Mouse (Mus musculus) liver, embryonic 14.5 days (tissue): ENCODE measurements around the gene Fam205a1. TPM values are rescaled to one million over a fixed set of nuclear protein-coding genes. Genes with fewer than 3 reads are reported as not detected.

ENCODE experiments used
- ATAC-seq: fragments of 200-750 bp; cut with Nextera tagmentation; 2 replicates; pipeline ENCODE4 v1.8.0; 2017; ENCODE audit warnings: moderate number of reproducible peaks, mild to moderate bottlenecking, moderate library complexity; ENCODE audit not compliant: insufficient read depth
- DNase-seq, 3 experiments: peaks; one replicate each; pipeline ENCODE4 v3.0.0-alpha.2; 2012 to 2013; ENCODE audit warnings: low read depth in 3 of 3, low spot score in 3 of 3
- H3K27ac ChIP-seq: fragments of 300-500 bp; sonication (generic); 2 replicates; pipeline ENCODE4 v1.5.1; 2014; ENCODE audit warnings: moderate library complexity, mild to moderate bottlenecking, control low read depth, inconsistent platforms
- H3K27me3 ChIP-seq: fragments of 300-500 bp; sonication (generic); 2 replicates; pipeline ENCODE4 v1.6.1; 2014; ENCODE audit warnings: mild to moderate bottlenecking, low read length, moderate library complexity; ENCODE audit not compliant: control insufficient read depth, insufficient read depth
- H3K36me3 ChIP-seq: fragments of 300-500 bp; sonication (generic); replicated peaks from 2 replicates; pipeline ENCODE4 v1.6.1; 2014; ENCODE audit warnings: low read depth; ENCODE audit not compliant: control insufficient read depth, insufficient read depth
- H3K4me1 ChIP-seq, 2 experiments: fragments of 200-500 bp in 1 of 2; fragments of 300-500 bp in 1 of 2; sonication (generic) in 1 of 2; replicated peaks; 2 replicates each; pipeline ENCODE4 v1.6.1; 2012 to 2014; ENCODE audit warnings: antibody characterized with exemption in 1 of 2, inconsistent platforms in 1 of 2, low read length in 1 of 2; ENCODE audit not compliant: control insufficient read depth in 2 of 2, insufficient read depth in 2 of 2
- H3K4me2 ChIP-seq: fragments of 300-500 bp; sonication (generic); 2 replicates; pipeline ENCODE4 v1.6.1; 2014; ENCODE audit warnings: low read depth, mild to moderate bottlenecking, control low read depth, moderate library complexity
- H3K4me3 ChIP-seq, 2 experiments: fragments of 200-500 bp in 1 of 2; fragments of 300-500 bp in 1 of 2; sonication (generic) in 1 of 2; 2 replicates each; pipeline ENCODE4 v1.5.1; 2012 to 2014; ENCODE audit warnings: low read depth in 2 of 2, low read length in 2 of 2, mild to moderate bottlenecking in 2 of 2, control low read depth in 1 of 2, inconsistent platforms in 1 of 2, moderate library complexity in 1 of 2; ENCODE audit not compliant: insufficient read depth in 1 of 2
- H3K9ac ChIP-seq: fragments of 300-500 bp; sonication (generic); replicated peaks from 2 replicates; pipeline ENCODE4 v1.6.1; 2014; ENCODE audit warnings: mild to moderate bottlenecking, control low read depth, moderate library complexity
- H3K9me3 ChIP-seq: fragments of 300-500 bp; sonication (generic); 2 replicates; pipeline ENCODE4 v1.6.1; 2016; ENCODE audit warnings: low read length, mixed read lengths; ENCODE audit not compliant: control insufficient read depth
- CTCF ChIP-seq: IDR thresholded peaks from 2 replicates; pipeline ENCODE4 v1.5.1; 2016; ENCODE audit warnings: antibody characterized with exemption, low read depth, control low read depth
- EP300 ChIP-seq: IDR thresholded peaks from 2 replicates; pipeline ENCODE4 v1.6.1; 2016; ENCODE audit warnings: antibody characterized with exemption, low read depth
- WGBS: fragments of 180-500 bp; shearing (Covaris S2); extraction: QIAGEN DNeasy Blood & Tissue Kit; methylation state at CpG from one replicate; pipeline ENCODE4 v1.1.7; 2014; ENCODE audit not compliant: insufficient replicate concordance; 5-methylcytosine and 5-hydroxymethylcytosine counted together
- polyA plus RNA-seq, 2 experiments: library from polyadenylated mRNA; depleted of rRNA in 1 of 2; stranded (reverse) in 1 of 2; unstranded in 1 of 2; fragments of >200 nt; fragmentation: Nextera tagmentation in 1 of 2; extraction: Ambion mirVana in 1 of 2; gene quantifications; 2 replicates each; pipeline versions ENCODE4 v1.2.1 to v1.2.3; 2012 to 2014

Fam205a1 gene
- polyA plus RNA-seq, 2 experiments, result 0.04 to 0.21 TPM

GRCm38 (mm10) chr4:42879829-42880676 lies 26.4 kb upstream of the Fam205a1 start:
- Histone ChIP-seq H3K27ac (peak overlapping the region; percentile 85), H3K4me2 (peak overlapping the region; percentile 66), H3K4me3 (peak overlapping the region; percentile 64 to 79), H3K9me3 (no peaks in the 10 kb centered on the region), H3K36me3 (no peaks in the 10 kb centered on the region), H3K9ac (peak overlapping the region; percentile 82), H3K4me1 (peaks cover 23 to 37% of the 10 kb centered on the region in 2 experiments), H3K27me3 (no peaks in the 10 kb centered on the region)
- peak; percentile 86 to 90 (median 87) for DNase-seq
- ATAC-seq, result peak; percentile 98
- WGBS, result 25% methylated on average over 16 of the region's 16 CpGs
- TF ChIP-seq CTCF (peak; percentile 55), EP300 (peak; percentile 98)

DNA sequence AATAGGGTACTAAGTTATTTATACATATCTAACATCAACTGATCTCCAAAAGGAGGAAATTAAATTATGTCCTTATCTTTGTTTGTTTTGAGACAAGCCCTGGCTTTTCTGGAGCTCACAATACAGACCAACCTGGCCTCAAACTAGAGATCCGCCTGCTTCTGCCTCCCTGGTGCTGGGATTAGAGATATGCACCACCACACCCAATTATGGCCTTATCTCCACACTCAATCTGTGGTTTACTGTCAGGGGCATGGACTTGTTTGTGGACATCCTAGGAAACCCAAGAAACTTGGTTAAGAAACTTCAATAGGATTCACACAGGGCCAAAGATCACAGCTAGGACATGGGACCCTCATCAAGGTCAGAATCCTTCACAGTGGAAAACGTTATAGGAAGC lies 24.0 kb upstream of the Fam205a1 start:
- peak; percentile 57 to 70 (median 61) for DNase-seq

GRCm38 (mm10) chr4:42876586-42877291 lies 23.1 kb upstream of the Fam205a1 start:
- peak; percentile 40; the same call in 1 of the 2 replicates for ATAC-seq
- Histone ChIP-seq H3K4me1 (peaks cover 23 to 40% of the 10 kb centered on the region in 2 experiments), H3K36me3 (no peaks in the 10 kb centered on the region), H3K9ac (no peak overlapping the region), H3K4me2 (no peak overlapping the region), H3K27ac (no peak overlapping the region; the same call in 1 of the 2 replicates), H3K4me3 (no peak overlapping the region), H3K27me3 (no peaks in the 10 kb centered on the region), H3K9me3 (no peaks in the 10 kb centered on the region)
- DNase-seq, result peak in 2 of 3 experiments; percentile 61 to 69
- TF ChIP-seq CTCF (peak; percentile 79), EP300 (no peak)
- 24% methylated on average over 5 of the region's 5 CpGs for WGBS

More for the DNA sequence above, 24.0 kb upstream of the Fam205a1 start:
- peak; percentile 26; the same call in 1 of the 2 replicates for ATAC-seq
- H3K27ac ChIP-seq, result 0 out of 2 replicates have a peak overlapping the region, but pooled peaks have one; percentile 9
- 59% methylated on average over 2 of the region's 2 CpGs for WGBS
- peaks cover 23 to 37% of the 10 kb centered on the region in 2 experiments for H3K4me1 ChIP-seq
- H3K27me3 ChIP-seq, result no peaks in the 10 kb centered on the region
- no peaks in the 10 kb centered on the region for H3K36me3 ChIP-seq
- H3K4me2 ChIP-seq, result peak overlapping the region; percentile 6
- H3K4me3 ChIP-seq, result no peak overlapping the region
- H3K9ac ChIP-seq, result no peak overlapping the region
- TF ChIP-seq CTCF (no peak), EP300 (peak; percentile 85)
- H3K9me3 ChIP-seq, result no peaks in the 10 kb centered on the region

- WGBS, result 73% methylated on average over 7 of the region's 7 CpGs
Measured at GRCm38 (mm10) chr4:42874134-42874533, 20.4 kb upstream of the Fam205a1 start, which contains the start of gene Fam205c. Gene Fam205c, minus strand, starts transcription at chr4:42874234.

More at GRCm38 (mm10) chr4:42874134-42874533, 20.4 kb upstream of the Fam205a1 start, which contains the start of gene Fam205c:
- TF ChIP-seq CTCF (no peak), EP300 (no peak)
- ATAC-seq (no peak), DNase-seq (no peak)
- no peaks in the 10 kb centered on the region for H3K36me3 ChIP-seq
- H3K27me3 ChIP-seq, result no peaks in the 10 kb centered on the region
- H3K9me3 ChIP-seq, result no peaks in the 10 kb centered on the region
- H3K4me2 ChIP-seq, result no peak within 1 kb of the TSS
- peaks cover 24 to 39% of the 10 kb centered on the region in 2 experiments for H3K4me1 ChIP-seq
- H3K9ac ChIP-seq, result no peak within 1 kb of the TSS
- no peak within 1 kb of the TSS for H3K4me3 ChIP-seq
- H3K27ac ChIP-seq, result no peak within 1 kb of the TSS
